Mouse (Mus musculus) ovary, postnatal 14 days (tissue): ENCODE data around the gene Gm3194.
"Not testable (repeated sequence)": the region's sequence is repeated elsewhere in the genome, so short reads cannot be mapped to it uniquely, and the experiment has no call there.

ENCODE experiments used
- DNase-seq: peaks from one replicate; pipeline ENCODE4 v3.0.0; 2022; ENCODE audit warnings: low spot score

Gm3194 gene

GRCm38 (mm10) chr14:5455367-5455766, at the start of gene Gm3194:
Gene Gm3194 (minus strand): TSS chr14:5455467.
- not testable (repeated sequence) for DNase-seq

DNA sequence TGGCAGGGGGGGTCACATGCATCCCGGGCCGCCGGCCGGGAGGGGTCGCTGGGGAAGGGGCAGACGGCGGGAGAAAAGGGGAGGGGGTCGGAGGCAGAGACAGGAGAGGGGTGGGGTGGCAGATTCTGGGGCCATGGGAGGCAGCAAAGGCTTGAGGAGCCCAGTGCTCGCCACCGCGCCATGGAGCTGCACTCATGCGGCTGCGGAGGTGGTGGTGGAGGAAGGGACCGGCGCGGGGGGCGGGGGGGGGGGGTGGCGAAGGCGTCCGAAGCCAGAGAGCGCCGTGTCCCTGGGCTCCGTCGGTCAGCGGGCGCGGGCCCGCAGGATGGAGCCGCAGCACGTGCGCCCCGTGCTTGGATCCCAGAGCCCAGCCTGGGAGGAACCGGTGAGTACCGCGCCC, 46.1 kb upstream of the Gm3194 start, which contains the start of gene Gm3488:
TSS of gene Gm3488 (plus strand) at position 301 of the 400 bp plus-strand sequence.
- DNase-seq: not testable (repeated sequence)

- not testable (repeated sequence) for DNase-seq
Observed at GRCm38 (mm10) chr14:5483907-5484306, 28.6 kb upstream of the Gm3194 start, which contains the start of gene Gm3187. Gene Gm3187 (plus strand): TSS chr14:5484207.

- DNase-seq: not testable (repeated sequence)
Observed at GRCm38 (mm10) chr14:5477730-5478129, 22.5 kb upstream of the Gm3194 start, which contains the start of gene Gm8246. Gene Gm8246 (minus strand): TSS chr14:5477830.

GRCm38 (mm10) chr14:5460469-5460868, 5.2 kb upstream of the Gm3194 start:
- not testable (repeated sequence) for DNase-seq

DNA sequence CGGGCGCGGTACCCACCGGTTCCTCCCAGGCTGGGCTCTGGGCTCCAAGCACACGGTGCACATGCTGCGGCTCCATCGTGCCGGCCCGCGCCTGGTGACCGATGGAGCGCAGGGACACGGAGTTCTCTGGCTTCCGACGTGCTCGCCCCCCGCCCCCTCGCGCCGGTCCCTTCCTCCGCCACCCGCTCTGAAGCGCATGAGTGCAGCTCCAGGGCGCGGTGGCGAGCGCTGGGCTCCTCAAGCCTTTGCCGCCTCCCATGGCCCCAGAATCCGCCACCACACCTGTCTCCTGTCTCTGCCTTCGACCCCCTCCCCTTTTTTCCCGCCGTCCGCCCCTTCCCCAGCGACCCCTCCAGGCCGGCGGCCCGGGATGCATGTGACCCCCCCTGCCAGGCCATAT, 66.3 kb downstream of the Gm3194 start, which contains the start of gene Gm3500:
TSS of gene Gm3500 (minus strand) at position 101 of the 400 bp plus-strand sequence.
- DNase-seq: not testable (repeated sequence)
